Mouse (Mus musculus): Measurements from ENCODE around the gene Tmx4.
A peak's percentile ranks its signal among the peaks of the same experiment; 100 is the strongest.
"Not testable (repeated sequence)": the region's sequence is repeated elsewhere in the genome, so short reads cannot be mapped to it uniquely, and the experiment has no call there.

Tmx4 gene

DNA sequence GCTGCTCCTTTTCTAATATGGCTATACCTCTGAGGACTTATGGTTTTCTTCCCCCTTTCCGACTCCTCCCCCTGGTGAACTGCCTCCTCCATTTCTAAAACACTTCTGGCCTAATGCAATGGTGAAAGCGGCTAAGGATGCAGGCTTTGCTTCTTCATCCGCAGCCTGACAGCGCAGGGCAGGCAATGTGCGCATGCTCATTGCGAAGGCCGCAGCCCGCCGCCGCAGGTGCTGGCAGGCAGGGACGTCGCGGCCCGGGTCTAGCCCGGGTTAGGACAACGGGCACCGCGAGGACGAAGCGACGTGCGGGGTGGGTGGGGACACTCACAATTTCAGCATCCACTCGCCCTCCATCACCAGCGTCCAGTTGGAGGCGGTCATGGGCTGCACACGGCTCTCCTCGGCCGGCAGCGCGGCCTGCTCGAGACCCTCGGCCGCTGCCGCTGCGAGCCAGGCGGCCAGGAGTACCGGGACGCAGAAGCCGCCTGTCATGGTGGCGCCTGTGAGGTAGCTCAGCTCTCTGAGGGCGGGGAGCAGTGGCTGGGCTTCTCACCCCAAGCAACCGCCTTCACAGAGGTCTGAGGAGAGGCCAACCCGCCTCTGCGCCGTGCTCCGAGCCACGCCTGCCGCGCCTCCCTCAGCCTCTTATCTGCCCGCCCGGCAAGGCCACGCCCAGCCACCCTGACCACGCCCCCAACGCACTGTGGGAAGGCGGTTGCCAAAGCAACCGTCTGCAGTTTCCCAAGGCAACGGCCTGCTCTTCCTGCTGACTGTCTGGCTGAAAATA lies at the start of gene Tmx4:
Gene Tmx4, minus strand, starts transcription at position 632 of the 787 bp plus-strand sequence.
- DNase-seq (ENCODE audit: low read depth, low spot score): peak; percentile 98

GRCm38 (mm10) chr2:134692125-134692524 lies 48.2 kb upstream of the Tmx4 start:
- DNase-seq (ENCODE audit: low read depth, low spot score): no peak

- DNase-seq (ENCODE audit: low read depth, low spot score): no peak
Measured at GRCm38 (mm10) chr2:134691055-134691454, 47.1 kb upstream of the Tmx4 start.

DNA sequence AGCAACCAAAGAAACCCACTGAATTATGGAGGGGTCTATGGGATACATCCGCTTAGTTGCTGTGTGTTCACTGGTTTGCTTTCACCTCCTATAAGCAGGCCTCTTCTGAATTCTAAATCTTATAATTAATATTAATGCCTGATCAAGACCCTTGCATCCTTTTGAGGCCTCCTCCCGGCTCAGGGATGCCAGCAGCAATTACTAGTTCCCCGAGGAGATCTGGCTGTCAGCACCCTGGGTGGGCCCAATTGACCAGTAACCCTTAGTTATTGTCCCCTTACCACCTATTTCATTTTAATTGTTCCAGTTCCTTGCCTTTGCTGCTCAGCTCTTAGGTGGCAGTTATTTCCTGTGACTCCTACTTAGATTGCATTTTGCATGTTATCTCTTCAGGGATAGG lies 38.4 kb upstream of the Tmx4 start:
- no peak for DNase-seq (ENCODE audit: low read depth, low spot score)

GRCm38 (mm10) chr2:134681271-134681961 lies 37.5 kb upstream of the Tmx4 start:
- DNase-seq (ENCODE audit: low read depth, low spot score): peak; percentile 79

DNA sequence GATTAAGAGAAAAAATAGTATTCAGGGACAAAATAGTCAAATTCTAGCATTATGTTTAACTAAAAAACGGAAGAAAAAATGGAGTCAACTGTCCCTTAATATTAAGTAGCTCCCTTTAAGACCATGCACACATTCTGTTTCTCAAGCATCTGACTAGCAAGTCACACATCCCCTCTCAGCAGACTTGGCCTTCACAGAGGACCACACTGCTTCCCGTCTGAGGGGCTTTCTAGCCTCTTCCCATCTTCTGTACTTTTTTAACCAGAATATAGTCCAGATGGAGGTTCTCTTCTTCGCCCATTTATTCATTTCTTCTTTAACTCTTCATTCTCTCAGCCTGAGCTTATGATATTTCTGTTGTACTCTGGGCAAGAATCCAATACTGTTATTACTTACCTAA lies 35.6 kb upstream of the Tmx4 start:
- DNase-seq (ENCODE audit: low read depth, low spot score): no peak

GRCm38 (mm10) chr2:134675465-134675864 lies 31.5 kb upstream of the Tmx4 start:
- no peak for DNase-seq (ENCODE audit: low read depth, low spot score)

- peak; percentile 64 for DNase-seq (ENCODE audit: low read depth, low spot score)
Measured at GRCm38 (mm10) chr2:134673604-134674003, 29.7 kb upstream of the Tmx4 start.

GRCm38 (mm10) chr2:134656477-134656876 lies 12.5 kb upstream of the Tmx4 start:
- DNase-seq (ENCODE audit: low read depth, low spot score): no peak

GRCm38 (mm10) chr2:134654668-134655067 lies 10.7 kb upstream of the Tmx4 start:
- no peak for DNase-seq (ENCODE audit: low read depth, low spot score)

DNA sequence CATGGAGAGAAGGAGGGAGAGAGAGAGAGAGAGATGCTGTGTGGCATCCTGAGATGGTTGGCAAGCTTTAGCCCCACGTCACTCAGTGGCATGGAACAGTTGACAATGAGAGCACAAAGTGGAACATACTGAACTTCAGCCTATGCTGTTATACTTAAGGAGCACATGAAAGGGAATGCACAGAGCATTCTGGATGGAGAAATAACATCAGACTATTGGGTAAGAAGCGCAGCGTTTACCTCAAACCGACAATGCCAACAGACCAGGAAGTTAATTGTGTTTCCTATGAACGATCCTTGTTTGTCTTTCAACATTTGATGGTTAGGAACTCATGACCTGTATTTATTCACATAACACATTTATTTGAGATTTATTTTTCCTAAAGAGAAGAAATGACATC lies 8.8 kb upstream of the Tmx4 start:
- no peak for DNase-seq (ENCODE audit: low read depth, low spot score)

GRCm38 (mm10) chr2:134648999-134649398 lies 5.1 kb upstream of the Tmx4 start:
- DNase-seq (ENCODE audit: low read depth, low spot score): no peak

DNA sequence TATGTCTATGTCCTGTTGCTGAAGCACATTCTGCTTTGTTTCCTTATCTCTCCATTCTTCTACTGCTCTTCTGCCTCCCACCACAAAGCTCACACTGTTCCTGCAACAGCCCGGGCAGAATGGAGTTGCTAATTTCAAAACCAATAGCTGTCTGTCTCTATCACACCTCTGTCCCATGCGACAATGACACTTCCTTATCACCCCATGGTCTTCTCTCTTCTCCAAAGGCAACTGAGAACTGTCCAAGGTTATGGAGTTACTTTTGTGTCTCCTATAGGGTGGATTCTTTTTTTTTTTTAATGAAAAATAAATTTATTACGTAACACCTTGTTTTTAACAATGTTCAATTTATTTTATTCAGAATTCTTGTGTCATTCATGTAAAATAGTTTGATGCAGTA lies 1.8 kb upstream of the Tmx4 start:
- DNase-seq (ENCODE audit: low read depth, low spot score): no peak

GRCm38 (mm10) chr2:134645166-134645565 lies 1.2 kb upstream of the Tmx4 start:
- no peak for DNase-seq (ENCODE audit: low read depth, low spot score)

- peak; percentile 25 for DNase-seq (ENCODE audit: low read depth, low spot score)
Measured at GRCm38 (mm10) chr2:134644301-134644912, 462 bp upstream of the Tmx4 start.

GRCm38 (mm10) chr2:134642377-134642776 lies 1.6 kb downstream of the Tmx4 start:
- peak; percentile 25 for DNase-seq (ENCODE audit: low read depth, low spot score)

DNA sequence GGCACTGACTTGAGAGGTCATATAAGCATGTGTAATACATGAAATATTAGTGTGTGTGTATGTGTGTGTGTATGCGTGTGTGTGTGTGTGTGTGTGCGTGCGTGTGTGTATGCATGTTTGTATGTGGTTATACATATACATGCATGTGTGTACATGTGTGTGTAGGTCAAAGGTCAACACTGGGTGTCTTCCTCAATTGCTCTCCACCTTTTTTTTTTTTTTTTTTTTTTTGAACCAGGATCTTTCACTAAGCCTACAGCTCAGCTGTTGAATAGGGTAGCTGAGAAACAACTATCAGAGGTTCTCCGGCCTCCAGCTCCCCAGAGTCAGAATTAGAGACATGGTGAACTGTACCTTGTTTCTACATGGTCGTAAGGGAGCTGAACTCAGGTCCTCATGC lies 2.6 kb downstream of the Tmx4 start:
- no peak for DNase-seq (ENCODE audit: low read depth, low spot score)

DNA sequence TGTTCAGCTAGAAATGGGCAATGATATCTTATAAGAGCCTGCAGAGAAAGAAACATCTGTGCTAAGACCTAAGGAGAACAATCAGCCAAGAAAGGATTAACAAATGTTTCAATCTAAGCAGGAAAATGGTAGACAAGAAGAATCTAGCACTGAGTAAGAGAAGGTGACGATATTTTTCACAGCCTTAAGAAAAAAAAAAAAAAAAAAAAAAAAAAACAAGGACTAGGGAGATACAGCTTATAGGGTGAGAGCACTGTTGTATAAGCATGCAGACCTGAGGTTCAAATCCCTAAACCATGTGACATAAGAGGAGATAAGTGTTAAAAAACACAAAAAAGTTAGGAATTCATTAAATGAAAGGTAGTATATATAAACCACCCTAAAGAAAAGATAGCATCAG lies 3.5 kb downstream of the Tmx4 start:
- no peak for DNase-seq (ENCODE audit: low read depth, low spot score)

DNA sequence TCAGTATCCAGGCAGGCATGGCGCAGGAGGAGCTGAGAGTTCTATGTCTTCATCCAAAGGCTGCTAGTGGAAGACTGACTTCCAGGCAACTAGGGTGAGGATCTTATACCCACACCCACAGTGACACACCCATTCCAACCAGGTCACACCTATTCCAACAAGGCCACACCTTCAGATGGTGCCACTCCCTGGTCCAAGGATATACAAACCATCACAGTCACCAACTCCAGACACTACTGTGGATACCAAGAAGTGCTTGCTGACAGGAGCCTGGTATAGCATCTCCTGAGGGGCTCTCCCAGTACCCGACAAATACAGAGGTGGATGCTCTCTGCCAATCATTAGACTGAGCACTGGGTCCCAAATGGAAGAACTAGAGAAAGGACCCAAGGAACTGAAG lies 15.4 kb downstream of the Tmx4 start:
- DNase-seq (ENCODE audit: low read depth, low spot score): not testable (repeated sequence)

- peak; percentile 87 for DNase-seq (ENCODE audit: low read depth, low spot score)
Measured at GRCm38 (mm10) chr2:134604935-134605334, 39.0 kb downstream of the Tmx4 start.

- DNase-seq (ENCODE audit: low read depth, low spot score): no peak
Measured at GRCm38 (mm10) chr2:134591081-134591694, 52.8 kb downstream of the Tmx4 start.

DNA sequence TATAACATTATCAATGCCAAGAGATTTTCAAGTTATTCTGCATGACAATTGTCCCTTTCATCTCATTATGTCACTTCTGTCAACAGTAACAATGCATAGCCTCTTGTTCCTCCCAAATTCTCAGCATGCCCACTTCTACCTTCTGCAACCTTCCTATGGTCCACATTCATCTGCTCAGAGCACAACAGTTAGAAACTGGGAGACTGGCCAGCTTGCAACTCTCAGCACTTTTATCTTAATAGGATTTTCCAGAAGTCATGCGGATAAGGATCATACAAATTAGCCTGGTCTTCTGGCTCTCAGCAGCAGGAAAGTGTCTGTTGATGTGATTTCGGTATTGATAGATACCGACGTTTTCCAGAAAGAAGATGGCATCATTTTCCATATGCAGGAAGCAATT lies 58.7 kb downstream of the Tmx4 start:
- DNase-seq (ENCODE audit: low read depth, low spot score): no peak

All from 3T3-L1 (cell line).